Mouse (Mus musculus): ENCODE data around the gene Trappc1. TPM values are rescaled to one million over a fixed set of nuclear protein-coding genes. Genes with fewer than 3 reads are reported as not detected.

The Trappc1 gene
- total and polyA plus RNA-seq, 3 experiments = 58.6 to 89.8 TPM; not detected in 1

- Histone ChIP-seq H3K27me3 (ENCODE audit: control insufficient read depth in 1 of 2, insufficient read depth in 2 of 2, low read length in 2 of 2) (no peaks in the 10 kb centered on the region), H3K4me1 (ENCODE audit: control insufficient read depth in 1 of 2, insufficient read depth in 2 of 2, low read length in 2 of 2) (peaks cover 0 to 7% of the 10 kb centered on the region in 2 experiments; a peak in 2 of 4 replicates), H3K4me3 (ENCODE audit: control insufficient read depth in 1 of 2, insufficient read depth in 1 of 2, low read depth in 2 of 2, low read length in 2 of 2) (no peak overlapping the region), H3K27ac (ENCODE audit: control insufficient read depth, low read depth, low read length) (no peak overlapping the region), H3K79me2 (ENCODE audit: control insufficient read depth, insufficient read depth, low read length, poor library complexity) (no peaks in the 10 kb centered on the region), H3K36me3 (ENCODE audit: control insufficient read depth in 1 of 2, insufficient read depth in 2 of 2, low read length in 2 of 2) (peaks cover 2% of the 10 kb centered on the region in 2 experiments; a peak in 2 of 4 replicates), H3K9me3 (replicated peaks; ENCODE audit: insufficient read depth, low read length) (no peaks in the 10 kb centered on the region), H3K9ac (ENCODE audit: control insufficient read depth, low read depth, low read length, poor library complexity, severe bottlenecking) (no peak overlapping the region)
- no peak for TF ChIP-seq SMC3 (IDR thresholded peaks at IDR 0.05; ENCODE audit: low read depth, low read length)
- TF ChIP-seq UBTF (IDR thresholded peaks at IDR 0.05; ENCODE audit: borderline replicate concordance, insufficient read depth, low read depth, low read length) = no peak
- TF ChIP-seq TCF12 (IDR thresholded peaks at IDR 0.05; ENCODE audit: low read depth, low read length) = no peak
- no peak for TF ChIP-seq HCFC1 (IDR thresholded peaks at IDR 0.05; ENCODE audit: low read depth, low read length)
- TF ChIP-seq GATA1 (IDR thresholded peaks at IDR 0.05; ENCODE audit: low read depth, low read length) = no peak
- no peak for TF ChIP-seq ZMIZ1 (IDR thresholded peaks at IDR 0.05; ENCODE audit: low read depth, low read length)
- TF ChIP-seq NELFE (IDR thresholded peaks at IDR 0.05; ENCODE audit: low read depth, low read length) = no peak
- TF ChIP-seq TBP (IDR thresholded peaks at IDR 0.05; ENCODE audit: low read depth, low read length) = no peak
- no peak for TF ChIP-seq JUND (IDR thresholded peaks at IDR 0.05; ENCODE audit: low read depth, low read length)
- no peak for TF ChIP-seq BHLHE40 (IDR thresholded peaks at IDR 0.05; ENCODE audit: borderline replicate concordance, low read depth, low read length)
- TF ChIP-seq RCOR1 (IDR thresholded peaks at IDR 0.05; ENCODE audit: low read depth, low read length) = no peak
- no peak for TF ChIP-seq ETS1 (IDR thresholded peaks at IDR 0.05; ENCODE audit: low read depth, low read length)
- no peak for TF ChIP-seq EP300 (IDR thresholded peaks at IDR 0.05; ENCODE audit: low read depth in 1 of 2, low read length in 2 of 2)
- no peak for TF ChIP-seq USF2 (IDR thresholded peaks at IDR 0.05; ENCODE audit: borderline replicate concordance in 1 of 2, insufficient read depth in 1 of 2, low read depth in 1 of 2, low read length in 2 of 2)
- no peak for TF ChIP-seq ELF1 (IDR thresholded peaks at IDR 0.05; ENCODE audit: low read depth, low read length)
- DNase-seq (ENCODE audit: low read depth, low spot score) = no peak
These were observed 26.0 kb upstream of the Trappc1 start for GRCm38 (mm10) chr11:69297799-69298198.

- Histone ChIP-seq H3K4me1 (ENCODE audit: control insufficient read depth in 1 of 2, insufficient read depth in 2 of 2, low read length in 2 of 2) (peaks cover 0 to 7% of the 10 kb centered on the region in 2 experiments; a peak in 2 of 4 replicates), H3K4me3 (ENCODE audit: control insufficient read depth in 1 of 2, insufficient read depth in 1 of 2, low read depth in 2 of 2, low read length in 2 of 2) (no peak overlapping the region), H3K9me3 (replicated peaks; ENCODE audit: insufficient read depth, low read length) (no peaks in the 10 kb centered on the region), H3K9ac (ENCODE audit: control insufficient read depth, low read depth, low read length, poor library complexity, severe bottlenecking) (no peak overlapping the region), H3K27ac (ENCODE audit: control insufficient read depth, low read depth, low read length) (no peak overlapping the region), H3K36me3 (ENCODE audit: control insufficient read depth in 1 of 2, insufficient read depth in 2 of 2, low read length in 2 of 2) (peaks cover 2% of the 10 kb centered on the region in 2 experiments; a peak in 2 of 4 replicates), H3K27me3 (ENCODE audit: control insufficient read depth in 1 of 2, insufficient read depth in 2 of 2, low read length in 2 of 2) (no peaks in the 10 kb centered on the region), H3K79me2 (ENCODE audit: control insufficient read depth, insufficient read depth, low read length, poor library complexity) (no peaks in the 10 kb centered on the region)
- DNase-seq (ENCODE audit: low read depth, low spot score) = no peak
- no peak for TF ChIP-seq MYB (IDR thresholded peaks at IDR 0.05; ENCODE audit: low read depth, low read length)
- TF ChIP-seq SMC3 (IDR thresholded peaks at IDR 0.05; ENCODE audit: low read depth, low read length) = no peak
- TF ChIP-seq POLR2A (IDR thresholded peaks at IDR 0.05; ENCODE audit: control insufficient read depth in 1 of 2, insufficient read depth in 1 of 2, low read depth in 1 of 2, low read length in 2 of 2, poor library complexity in 1 of 2) = no peak
- no peak for TF ChIP-seq KAT2A (conservative IDR thresholded peaks at IDR 0.05; ENCODE audit: low read depth, low read length)
- no peak for TF ChIP-seq ETS1 (IDR thresholded peaks at IDR 0.05; ENCODE audit: low read depth, low read length)
- TF ChIP-seq GATA1 (IDR thresholded peaks at IDR 0.05; ENCODE audit: low read depth, low read length) = no peak
- TF ChIP-seq ZNF384 (IDR thresholded peaks at IDR 0.05; ENCODE audit: low read depth, low read length) = no peak
- TF ChIP-seq NRF1 (IDR thresholded peaks at IDR 0.05; ENCODE audit: insufficient read depth, low read depth, low read length, poor library complexity, severe bottlenecking) = no peak
- no peak for TF ChIP-seq MAFK (IDR thresholded peaks at IDR 0.05; ENCODE audit: borderline replicate concordance, low read depth, low read length)
- no peak for TF ChIP-seq RCOR1 (IDR thresholded peaks at IDR 0.05; ENCODE audit: low read depth, low read length)
- TF ChIP-seq HCFC1 (IDR thresholded peaks at IDR 0.05; ENCODE audit: low read depth, low read length) = no peak
- TF ChIP-seq NELFE (IDR thresholded peaks at IDR 0.05; ENCODE audit: low read depth, low read length) = no peak
These were observed 25.5 kb upstream of the Trappc1 start for GRCm38 (mm10) chr11:69298231-69298630.

Measured in MEL (cell line).